Mouse (Mus musculus) G1E (cell line): Measurements from ENCODE around the gene Mcoln3. TPM values are rescaled to one million over a fixed set of nuclear protein-coding genes. Genes with fewer than 3 reads are reported as not detected.

Experiments
- ATAC-seq: 2 replicates; pipeline ENCODE4 v1.8.0; 2016; ENCODE audit warnings: mild to moderate bottlenecking; ENCODE audit not compliant: insufficient number of reproducible peaks, poor library complexity, low FRiP score, severe bottlenecking; ENCODE audit errors: extremely low read depth
- DNase-seq: peaks from one replicate; pipeline ENCODE4 v3.0.0; 2012; ENCODE audit warnings: low spot score
- H3K27me3 ChIP-seq: 2 replicates; pipeline ENCODE4 v1.6.1; 2012; ENCODE audit warnings: mild to moderate bottlenecking, low read length, inconsistent platforms; ENCODE audit not compliant: insufficient read depth
- H3K36me3 ChIP-seq: replicated peaks from 2 replicates; pipeline ENCODE3; 2012; ENCODE audit warnings: mild to moderate bottlenecking, inconsistent platforms
- H3K4me1 ChIP-seq: 2 replicates; pipeline ENCODE4 v1.6.1; 2012; ENCODE audit warnings: low read depth, low read length, inconsistent platforms, mixed read lengths; ENCODE audit not compliant: insufficient read depth
- H3K4me3 ChIP-seq: 2 replicates; pipeline ENCODE4 v1.5.1; 2012; ENCODE audit warnings: low read depth, mild to moderate bottlenecking, inconsistent platforms, low read length, moderate library complexity, mixed read lengths
- H3K9me3 ChIP-seq: replicated peaks from 2 replicates; pipeline ENCODE4 v1.6.1; 2012; ENCODE audit warnings: inconsistent platforms
- CTCF ChIP-seq: IDR thresholded peaks from 2 replicates; pipeline ENCODE4 v1.5.1; 2012; ENCODE audit warnings: low read depth, low read length, inconsistent platforms, mixed read lengths
- GATA1 ChIP-seq: IDR thresholded peaks from 2 replicates; pipeline ENCODE4 v1.6.1; 2012; ENCODE audit warnings: borderline replicate concordance, low read length, inconsistent platforms, mixed read lengths
- GATA2 ChIP-seq: IDR thresholded peaks from 2 replicates; pipeline ENCODE4 v1.6.1; 2012; ENCODE audit warnings: low read depth, low read length, inconsistent platforms, borderline replicate concordance
- POLR2AphosphoS5 ChIP-seq: IDR thresholded peaks from 2 replicates; pipeline ENCODE4 v1.6.1; 2012; ENCODE audit warnings: low read depth, low read length, inconsistent platforms; ENCODE audit not compliant: insufficient replicate concordance
- TAL1 ChIP-seq: conservative IDR thresholded peaks from 2 replicates; pipeline ENCODE4 v1.6.1; 2012; ENCODE audit warnings: low read depth, low read length, inconsistent platforms, mixed read lengths
- polyA plus RNA-seq: library from polyadenylated mRNA; stranded (reverse); fragments of >175 nt; gene quantifications from 2 replicates; pipeline ENCODE4 v1.2.3, GENCODE M21; 2012
- total RNA-seq, 2 experiments: library from RNA; stranded (forward) in 1 of 2; stranded (reverse) in 1 of 2; fragments of 200-1000 nt in 1 of 2; fragments of >200 nt in 1 of 2; fragmentation: Nextera tagmentation in 1 of 2; gene quantifications; 2 replicates each; pipeline ENCODE4 v1.2.3; 2014 to 2017

Mcoln3 gene
- total and polyA plus RNA-seq, 3 experiments: not detected

GRCm38 (mm10) chr3:146156811-146157210 lies 39.6 kb downstream of the Mcoln3 start:
- Histone ChIP-seq H3K27me3 (peaks cover 7% of the 10 kb centered on the region; the same call in 1 of the 2 replicates), H3K36me3 (no peaks in the 10 kb centered on the region), H3K9me3 (no peaks in the 10 kb centered on the region), H3K4me3 (no peak overlapping the region), H3K4me1 (no peaks in the 10 kb centered on the region)
- ATAC-seq (no peak), DNase-seq (no peak)
- TF ChIP-seq TAL1: no peak
- TF ChIP-seq CTCF: no peak
- TF ChIP-seq GATA1: no peak
- no peak for TF ChIP-seq POLR2AphosphoS5
- TF ChIP-seq GATA2: no peak

GRCm38 (mm10) chr3:146158039-146158438 lies 40.8 kb downstream of the Mcoln3 start:
- TF ChIP-seq GATA1 (no peak), POLR2AphosphoS5 (no peak), CTCF (no peak), TAL1 (no peak), GATA2 (no peak)
- no peak for ATAC-seq
- no peak overlapping the region for H3K4me3 ChIP-seq

GRCm38 (mm10) chr3:146159360-146159759 lies 42.1 kb downstream of the Mcoln3 start:
- Histone ChIP-seq H3K4me3 (no peak overlapping the region), H3K4me1 (no peaks in the 10 kb centered on the region), H3K27me3 (peaks cover 7% of the 10 kb centered on the region; the same call in 1 of the 2 replicates), H3K36me3 (no peaks in the 10 kb centered on the region), H3K9me3 (no peaks in the 10 kb centered on the region)
- TF ChIP-seq POLR2AphosphoS5: no peak
- TF ChIP-seq TAL1: no peak
- no peak for TF ChIP-seq CTCF
- TF ChIP-seq GATA2: no peak
- TF ChIP-seq GATA1: no peak
- ATAC-seq (no peak), DNase-seq (no peak)

More at GRCm38 (mm10) chr3:146158039-146158438, 40.8 kb downstream of the Mcoln3 start:
- Histone ChIP-seq H3K4me1 (no peaks in the 10 kb centered on the region), H3K27me3 (peaks cover 7% of the 10 kb centered on the region; the same call in 1 of the 2 replicates), H3K36me3 (no peaks in the 10 kb centered on the region), H3K9me3 (no peaks in the 10 kb centered on the region)
- no peak for DNase-seq

GRCm38 (mm10) chr3:146162197-146162596 lies 44.9 kb downstream of the Mcoln3 start:
- no peaks in the 10 kb centered on the region for H3K9me3 ChIP-seq
- H3K36me3 ChIP-seq: no peaks in the 10 kb centered on the region
- no peak for ATAC-seq
- no peaks in the 10 kb centered on the region for H3K4me1 ChIP-seq
- peaks cover 9% of the 10 kb centered on the region for H3K27me3 ChIP-seq
- TF ChIP-seq TAL1 (no peak), GATA1 (no peak), POLR2AphosphoS5 (no peak), GATA2 (no peak), CTCF (no peak)
- DNase-seq: no peak
- no peak overlapping the region for H3K4me3 ChIP-seq

- DNase-seq: no peak
- Histone ChIP-seq H3K9me3 (no peaks in the 10 kb centered on the region), H3K4me3 (no peak overlapping the region), H3K4me1 (no peaks in the 10 kb centered on the region), H3K27me3 (peaks cover 6% of the 10 kb centered on the region; the same call in 1 of the 2 replicates), H3K36me3 (no peaks in the 10 kb centered on the region)
- no peak for TF ChIP-seq TAL1
- no peak for TF ChIP-seq GATA2
- TF ChIP-seq CTCF: no peak
- TF ChIP-seq POLR2AphosphoS5: no peak
- no peak for TF ChIP-seq GATA1
- ATAC-seq: no peak
Measured at GRCm38 (mm10) chr3:146169356-146169755, 52.1 kb downstream of the Mcoln3 start.

- H3K4me3 ChIP-seq: no peak overlapping the region
- no peaks in the 10 kb centered on the region for H3K9me3 ChIP-seq
- ATAC-seq (no peak), DNase-seq (no peak)
- H3K4me1 ChIP-seq: peaks cover 4% of the 10 kb centered on the region
- H3K36me3 ChIP-seq: no peaks in the 10 kb centered on the region
- no peak for TF ChIP-seq GATA2
- TF ChIP-seq POLR2AphosphoS5: no peak
- TF ChIP-seq GATA1: no peak
- TF ChIP-seq CTCF: no peak
- no peak for TF ChIP-seq TAL1
- H3K27me3 ChIP-seq: no peaks in the 10 kb centered on the region
Measured at GRCm38 (mm10) chr3:146173030-146173429, 55.8 kb downstream of the Mcoln3 start.
